Mouse (Mus musculus) cerebellum, adult 2 months (tissue): Measurements from ENCODE around the gene Stmn3. TPM values are rescaled to one million over a fixed set of nuclear protein-coding genes. Genes with fewer than 3 reads are reported as not detected.

Experiments
- DNase-seq, 2 experiments: peaks; one replicate each; pipeline ENCODE4 v3.0.0; 2021
- H3K27ac ChIP-seq: fragments of 200-500 bp; 2 replicates; pipeline ENCODE4 v1.5.1; 2012; ENCODE audit warnings: low read length, control low read depth, inconsistent platforms; ENCODE audit not compliant: insufficient read depth
- H3K27me3 ChIP-seq: fragments of 200-500 bp; 2 replicates; pipeline ENCODE4 v1.6.1; 2012; ENCODE audit warnings: inconsistent platforms, mild to moderate bottlenecking, low read length, moderate library complexity; ENCODE audit not compliant: control insufficient read depth, insufficient read depth
- H3K4me1 ChIP-seq: fragments of 200-500 bp; 2 replicates; pipeline ENCODE4 v1.6.1; 2011; ENCODE audit warnings: low read length; ENCODE audit not compliant: control insufficient read depth, insufficient read depth
- H3K4me3 ChIP-seq: fragments of 200-500 bp; replicated peaks from 2 replicates; pipeline ENCODE3; 2011; ENCODE audit warnings: mild to moderate bottlenecking, low read depth, low read length, control low read depth; ENCODE audit not compliant: insufficient read depth
- CTCF ChIP-seq: fragments of 200-500 bp; IDR thresholded peaks from 2 replicates; pipeline ENCODE4 v1.5.1; 2011; ENCODE audit warnings: low read depth, mild to moderate bottlenecking, control low read depth, low read length, moderate library complexity, borderline replicate concordance; ENCODE audit not compliant: insufficient read depth
- POLR2A ChIP-seq: fragments of 200-500 bp; IDR thresholded peaks from 2 replicates; pipeline ENCODE4 v1.6.1; 2011; ENCODE audit warnings: low read length, control low read depth, borderline replicate concordance; ENCODE audit not compliant: insufficient read depth
- WGBS: fragments of 180-500 bp; shearing (Covaris S2); methylation state at CpG from one replicate; pipeline ENCODE4 v1.1.7; 2018; 5-methylcytosine and 5-hydroxymethylcytosine counted together
- polyA plus RNA-seq: library from polyadenylated mRNA; depleted of rRNA; stranded (reverse); fragments of >200 nt; gene quantifications from 2 replicates; pipeline ENCODE4 v1.2.3, GENCODE M21; 2012

Stmn3 gene
- polyA plus RNA-seq, 1 experiment = 1,100 TPM

GRCm38 (mm10) chr2:181322136-181322535 is 7.8 kb upstream of the Stmn3 start:
- TF ChIP-seq CTCF (no peak), POLR2A (no peak)
- no peak for DNase-seq
- H3K27ac ChIP-seq = no peak overlapping the region
- no peaks in the 10 kb centered on the region for H3K4me1 ChIP-seq
- WGBS = 69% methylated on average over 5 of the region's 5 CpGs
- no peaks in the 10 kb centered on the region for H3K27me3 ChIP-seq
- no peak overlapping the region for H3K4me3 ChIP-seq

- no peaks in the 10 kb centered on the region for H3K27me3 ChIP-seq
- TF ChIP-seq CTCF (no peak), POLR2A (no peak)
- H3K27ac ChIP-seq = no peak overlapping the region
- H3K4me3 ChIP-seq = peak overlapping the region; percentile 83
- H3K4me1 ChIP-seq = no peaks in the 10 kb centered on the region
- WGBS = 11% methylated on average over 7 of the region's 7 CpGs
- no peak for DNase-seq
These were observed 5.8 kb upstream of the Stmn3 start for GRCm38 (mm10) chr2:181320103-181320499.

GRCm38 (mm10) chr2:181319248-181320102 is 5.2 kb upstream of the Stmn3 start, which contains the start of gene Rtel1:
TSS of gene Rtel1 (plus strand) at chr2:181319739.
- peak within 1 kb of the TSS; percentile 29; the same call in 1 of the 2 replicates for H3K27ac ChIP-seq
- H3K4me3 ChIP-seq = peak within 1 kb of the TSS; percentile 83
- no peaks in the 10 kb centered on the region for H3K4me1 ChIP-seq
- 4% methylated on average over 40 of the region's 40 CpGs for WGBS
- TF ChIP-seq POLR2A = peak; percentile 53; the same call in 1 of the 2 replicates
- no peak for TF ChIP-seq CTCF
- DNase-seq = peak; percentile 83 to 87
- no peaks in the 10 kb centered on the region for H3K27me3 ChIP-seq

DNA sequence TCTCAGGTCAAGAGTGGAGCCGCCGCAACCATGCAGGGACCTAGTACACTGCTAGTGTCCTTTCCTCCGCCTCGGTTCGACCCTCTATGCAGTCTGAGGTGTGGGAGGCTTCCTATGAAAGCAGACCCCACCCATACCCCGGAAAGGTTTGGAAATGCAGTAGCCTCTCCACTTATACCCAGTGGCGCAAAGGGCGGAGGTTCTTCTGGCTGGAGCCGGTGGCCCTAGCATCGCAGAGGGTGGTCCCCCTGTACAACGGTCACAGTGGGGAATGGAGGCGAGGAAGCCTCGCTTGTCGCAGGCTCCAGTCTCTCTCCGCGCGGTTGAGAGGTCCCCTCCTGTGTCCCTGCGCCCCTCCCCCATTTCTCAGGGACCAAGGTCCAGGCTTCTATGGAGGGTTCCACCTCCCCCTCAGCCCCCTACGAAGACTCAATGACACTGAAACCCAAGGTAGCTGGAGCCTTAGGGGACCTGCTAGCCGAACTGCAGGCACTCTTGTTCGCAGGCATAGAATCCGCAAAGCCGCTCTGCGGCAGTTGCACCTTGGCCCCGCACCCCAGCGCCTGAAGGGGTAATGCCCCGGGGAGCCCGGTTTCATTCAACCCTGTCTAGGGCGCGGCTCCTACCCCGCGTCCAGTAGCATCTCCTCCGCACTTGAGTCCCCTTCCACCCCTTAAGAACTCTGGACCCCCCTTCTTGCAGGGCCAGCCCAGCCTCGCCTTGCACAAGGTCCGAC is 788 bp downstream of the Stmn3 start:
- Histone ChIP-seq H3K27ac (peak overlapping the region; percentile 98), H3K4me3 (peak overlapping the region; percentile 99), H3K27me3 (no peaks in the 10 kb centered on the region), H3K4me1 (peaks cover 3% of the 10 kb centered on the region; the same call in 1 of the 2 replicates)
- WGBS = 1% methylated on average over 35 of the region's 35 CpGs
- DNase-seq = peak; percentile 57 to 72
- TF ChIP-seq POLR2A (no peak), CTCF (no peak)

DNA sequence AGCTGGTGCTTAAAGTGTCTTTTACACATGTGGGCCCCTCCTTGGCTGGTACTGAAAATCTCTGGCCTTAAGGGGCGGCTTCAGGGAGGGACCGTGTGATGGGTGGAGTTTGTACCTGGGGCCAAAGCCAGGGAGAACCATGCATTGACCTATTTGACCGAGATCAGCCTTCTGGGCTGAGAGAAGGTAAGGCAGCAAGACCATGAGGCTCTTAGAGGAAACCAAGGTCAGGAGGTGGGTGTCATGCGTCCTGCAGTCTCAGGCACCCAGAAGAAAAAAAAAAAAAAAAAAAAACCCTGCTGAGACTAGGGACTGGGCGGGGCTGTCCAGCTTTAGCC is 1.3 kb downstream of the Stmn3 start:
- 2% methylated on average over 5 of the region's 5 CpGs for WGBS
- H3K4me3 ChIP-seq = peak overlapping the region; percentile 99
- H3K27me3 ChIP-seq = no peaks in the 10 kb centered on the region
- H3K4me1 ChIP-seq = peaks cover 3% of the 10 kb centered on the region; the same call in 1 of the 2 replicates
- no peak for TF ChIP-seq CTCF
- TF ChIP-seq POLR2A = no peak; the same call in 1 of the 2 replicates
- H3K27ac ChIP-seq = peak overlapping the region; percentile 98
- DNase-seq = peak; percentile 37 to 44

- no peak for TF ChIP-seq POLR2A
- TF ChIP-seq CTCF = no peak
- 10% methylated on average over 3 of the region's 3 CpGs for WGBS
- Histone ChIP-seq H3K27ac (peak overlapping the region; percentile 98), H3K4me1 (peaks cover 6% of the 10 kb centered on the region), H3K4me3 (peak overlapping the region; percentile 99), H3K27me3 (no peaks in the 10 kb centered on the region)
- DNase-seq = peak in 1 of 2 experiments; percentile 51
These were observed 1.9 kb downstream of the Stmn3 start for GRCm38 (mm10) chr2:181312435-181312834.

GRCm38 (mm10) chr2:181307144-181307804 is 7.0 kb downstream of the Stmn3 start:
- Histone ChIP-seq H3K4me3 (no peak overlapping the region), H3K4me1 (peaks cover 12% of the 10 kb centered on the region), H3K27me3 (no peaks in the 10 kb centered on the region; the same call in 1 of the 2 replicates), H3K27ac (no peak overlapping the region)
- TF ChIP-seq POLR2A (no peak), CTCF (peak; percentile 46; the same call in 1 of the 2 replicates)
- WGBS = 20% methylated on average over 30 of the region's 30 CpGs
- DNase-seq = peak; percentile 64 to 65
